Mouse (Mus musculus) forebrain, embryonic 12.5 days (tissue): Measurements from ENCODE around the gene 4931414P19Rik. TPM values are rescaled to one million over a fixed set of nuclear protein-coding genes. Genes with fewer than 3 reads are reported as not detected.
A peak's percentile ranks its signal among the peaks of the same experiment; 100 is the strongest.

ENCODE experiments used
- ATAC-seq: fragments of 200-750 bp; cut with Nextera tagmentation; 2 replicates; pipeline ENCODE4 v1.8.0; 2017; ENCODE audit warnings: moderate TSS enrichment; ENCODE audit not compliant: low FRiP score
- H3K27ac ChIP-seq: fragments of 300-500 bp; sonication (generic); 2 replicates; pipeline ENCODE4 v1.5.1; 2016; ENCODE audit warnings: mild to moderate bottlenecking
- H3K27me3 ChIP-seq: fragments of 300-500 bp; sonication (generic); 2 replicates; pipeline ENCODE4 v1.6.1; 2016; ENCODE audit warnings: mild to moderate bottlenecking
- H3K36me3 ChIP-seq: fragments of 300-500 bp; sonication (generic); replicated peaks from 2 replicates; pipeline ENCODE4 v1.6.1; 2016; ENCODE audit warnings: mild to moderate bottlenecking
- H3K4me1 ChIP-seq: fragments of 300-500 bp; sonication (generic); 2 replicates; pipeline ENCODE4 v1.6.1; 2016
- H3K4me2 ChIP-seq: fragments of 300-500 bp; sonication (generic); 2 replicates; pipeline ENCODE4 v1.6.1; 2016; ENCODE audit warnings: mild to moderate bottlenecking, moderate library complexity
- H3K4me3 ChIP-seq: fragments of 300-500 bp; sonication (generic); replicated peaks from 2 replicates; pipeline ENCODE4 v1.5.1; 2016; ENCODE audit warnings: mild to moderate bottlenecking
- H3K9ac ChIP-seq: fragments of 300-500 bp; sonication (generic); 2 replicates; pipeline ENCODE4 v1.6.1; 2016; ENCODE audit warnings: mild to moderate bottlenecking
- H3K9me3 ChIP-seq: fragments of 300-500 bp; sonication (generic); 2 replicates; pipeline ENCODE4 v1.6.1; 2016
- WGBS: fragments of 180-500 bp; shearing (Covaris S2); methylation state at CpG from one replicate; pipeline ENCODE4 v1.1.7; 2016; 5-methylcytosine and 5-hydroxymethylcytosine counted together
- polyA plus RNA-seq: library from polyadenylated mRNA; unstranded; fragments of >200 nt; fragmentation: Nextera tagmentation; extraction: Ambion mirVana; gene quantifications from 2 replicates; pipeline ENCODE4 v1.2.1, GENCODE M21; 2016

Gene 4931414P19Rik
- polyA plus RNA-seq, 1 experiment from 2014 or later: 9.0 TPM

DNA sequence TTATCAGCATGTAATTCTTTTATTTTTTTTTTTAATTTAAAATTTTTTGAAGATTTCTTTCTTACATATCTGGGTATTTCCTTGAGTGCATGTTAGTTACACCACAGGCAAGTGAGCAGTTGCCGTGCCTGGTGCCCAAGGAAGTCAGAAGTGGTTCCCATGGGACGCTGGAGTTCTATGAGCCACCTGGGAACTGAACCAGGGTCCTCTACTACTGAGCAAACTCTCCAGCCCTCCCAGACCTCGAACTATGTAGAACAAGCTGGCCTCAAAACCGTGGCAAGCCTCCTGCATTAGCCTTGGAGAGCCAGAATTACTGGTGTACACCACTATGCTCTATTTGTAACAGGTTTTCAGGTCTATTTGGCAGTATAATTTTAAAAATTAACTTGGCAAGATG, 3.2 kb downstream of the 4931414P19Rik start:
- H3K9me3 ChIP-seq: no peaks in the 10 kb centered on the region
- peaks cover 29% of the 10 kb centered on the region for H3K4me1 ChIP-seq
- peak overlapping the region; percentile 78 for H3K9ac ChIP-seq
- peak overlapping the region; percentile 92 for H3K27ac ChIP-seq
- no peaks in the 10 kb centered on the region; the same call in 1 of the 2 replicates for H3K36me3 ChIP-seq
- 49% methylated on average over 4 of the region's 4 CpGs for WGBS
- H3K27me3 ChIP-seq: no peaks in the 10 kb centered on the region
- peak overlapping the region; percentile 67 for H3K4me3 ChIP-seq
- ATAC-seq: peak; percentile 15; the same call in 1 of the 2 replicates
- H3K4me2 ChIP-seq: peak overlapping the region; percentile 55

DNA sequence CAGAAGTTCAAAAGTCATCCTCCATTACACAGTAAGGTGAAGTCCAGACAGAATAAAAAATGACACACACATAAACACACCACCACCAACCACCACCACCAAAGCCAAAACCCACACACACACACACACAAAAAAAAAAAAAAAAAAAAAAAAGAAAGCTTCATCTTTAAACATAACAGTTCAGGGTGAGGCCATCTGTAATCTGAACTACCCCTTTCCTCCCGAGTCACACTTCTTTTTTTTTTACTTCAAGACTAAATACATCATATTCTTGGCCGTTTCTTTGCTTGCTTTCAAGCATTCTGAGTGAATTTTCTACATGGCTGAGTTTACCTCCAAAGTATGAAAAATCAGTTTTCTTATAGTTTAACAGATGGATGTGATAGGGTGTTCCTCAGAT, 4.2 kb downstream of the 4931414P19Rik start:
- H3K27ac ChIP-seq: no peak overlapping the region
- peaks cover 29% of the 10 kb centered on the region for H3K4me1 ChIP-seq
- no peak overlapping the region for H3K4me2 ChIP-seq
- H3K4me3 ChIP-seq: no peak overlapping the region
- no peak overlapping the region for H3K9ac ChIP-seq
- ATAC-seq: no peak
- peaks cover 2% of the 10 kb centered on the region; the same call in 1 of the 2 replicates for H3K36me3 ChIP-seq
- no peaks in the 10 kb centered on the region for H3K27me3 ChIP-seq
- no peaks in the 10 kb centered on the region for H3K9me3 ChIP-seq
- 80% methylated on average over 2 of the region's 2 CpGs for WGBS

DNA sequence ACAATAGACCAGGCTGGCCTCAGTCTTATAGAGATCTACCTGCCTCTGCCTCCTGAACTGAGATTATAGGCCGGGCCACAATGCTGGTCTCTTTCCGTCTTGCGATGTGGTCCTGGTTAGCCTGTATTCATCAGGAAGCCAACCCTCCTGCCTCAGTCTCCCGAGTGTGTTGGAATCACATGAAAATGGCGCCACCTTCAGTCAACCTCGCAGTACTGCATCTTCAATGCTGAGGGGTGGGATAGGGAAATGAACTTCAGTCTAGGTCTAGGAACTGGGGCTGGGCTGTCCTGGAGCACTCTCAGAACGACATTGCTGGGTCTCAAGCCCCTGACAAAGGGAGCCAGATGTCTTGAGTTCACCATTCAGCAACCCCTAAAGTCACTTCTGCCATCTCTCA, 8.7 kb downstream of the 4931414P19Rik start:
- no peak for ATAC-seq
- no peak overlapping the region for H3K4me3 ChIP-seq
- H3K9ac ChIP-seq: no peak overlapping the region
- no peaks in the 10 kb centered on the region; the same call in 1 of the 2 replicates for H3K9me3 ChIP-seq
- H3K36me3 ChIP-seq: peaks cover 25% of the 10 kb centered on the region
- H3K27me3 ChIP-seq: no peaks in the 10 kb centered on the region
- WGBS: 83% methylated on average over 7 of the region's 7 CpGs
- no peak overlapping the region for H3K4me2 ChIP-seq
- no peaks in the 10 kb centered on the region for H3K4me1 ChIP-seq
- no peak overlapping the region for H3K27ac ChIP-seq

DNA sequence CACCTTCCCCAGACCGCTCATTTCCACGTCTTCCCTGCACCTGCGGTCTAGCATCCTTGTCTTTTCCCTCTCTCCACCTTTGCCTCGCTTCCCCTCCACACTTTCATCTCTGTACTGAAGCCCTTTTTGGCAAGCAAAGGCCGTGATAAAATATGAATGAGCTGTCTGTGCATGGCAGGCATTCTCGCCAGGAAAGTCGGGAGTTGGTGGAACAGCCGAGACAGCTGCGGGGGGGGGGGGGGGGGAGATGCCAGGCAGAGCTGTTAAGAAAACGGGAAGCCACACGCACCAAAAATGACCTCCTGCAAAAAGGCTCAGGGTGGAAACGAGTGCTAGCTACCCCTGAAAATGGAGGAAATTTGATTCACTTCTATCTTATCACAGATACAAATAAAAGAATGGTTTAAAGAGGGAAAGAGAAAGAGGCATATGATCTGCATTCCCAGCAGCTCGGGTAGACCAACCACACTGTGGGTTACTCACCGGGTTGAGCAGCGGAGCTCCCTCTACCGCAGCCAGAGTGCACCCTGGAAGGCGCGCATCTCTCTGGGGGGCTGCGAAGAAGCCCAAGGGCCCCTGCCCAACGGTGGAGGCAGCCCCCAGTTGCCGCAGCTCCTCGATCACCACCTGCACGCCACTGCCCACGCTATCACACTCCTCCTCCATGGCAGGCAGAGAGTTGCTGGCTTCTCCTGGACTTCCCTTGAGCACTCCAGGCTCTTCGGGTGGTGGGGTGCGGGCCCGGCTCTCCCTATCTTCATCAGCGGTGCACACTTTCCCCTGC, 11.0 kb downstream of the 4931414P19Rik start:
- H3K4me2 ChIP-seq: no peak overlapping the region
- H3K4me3 ChIP-seq: no peak overlapping the region
- WGBS: 66% methylated on average over 27 of the region's 28 CpGs
- peaks cover 27% of the 10 kb centered on the region for H3K36me3 ChIP-seq
- H3K4me1 ChIP-seq: no peaks in the 10 kb centered on the region
- no peak overlapping the region for H3K27ac ChIP-seq
- no peaks in the 10 kb centered on the region for H3K27me3 ChIP-seq
- no peaks in the 10 kb centered on the region; the same call in 1 of the 2 replicates for H3K9me3 ChIP-seq
- H3K9ac ChIP-seq: peak overlapping the region; percentile 30; the same call in 1 of the 2 replicates
- 0 out of 2 replicates have a peak, but pooled peaks have one; percentile 17 for ATAC-seq

DNA sequence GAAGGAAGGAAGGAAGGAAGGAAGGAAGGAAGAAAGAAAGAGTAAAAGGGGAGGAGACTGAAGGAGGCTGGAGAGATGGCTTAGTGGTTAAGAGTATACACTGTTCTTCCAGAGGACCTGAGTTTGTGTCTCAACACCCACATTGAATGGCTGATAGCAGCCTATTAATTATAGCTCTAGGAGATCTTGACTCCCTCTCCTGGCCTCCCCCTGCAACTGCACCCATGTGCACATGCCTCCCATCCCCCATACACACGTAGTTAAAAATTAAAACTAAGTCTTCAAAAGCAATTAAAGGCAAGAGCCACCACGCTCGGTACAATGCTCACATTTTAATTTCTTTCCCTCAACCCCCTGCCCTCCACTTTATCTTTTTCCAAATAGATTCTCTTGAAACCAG, 11.7 kb downstream of the 4931414P19Rik start:
- WGBS: 95% methylated on average over 3 of the region's 3 CpGs
- no peak overlapping the region for H3K27ac ChIP-seq
- no peaks in the 10 kb centered on the region for H3K4me1 ChIP-seq
- H3K4me3 ChIP-seq: no peak overlapping the region
- H3K4me2 ChIP-seq: no peak overlapping the region
- peaks cover 27% of the 10 kb centered on the region for H3K36me3 ChIP-seq
- no peak overlapping the region for H3K9ac ChIP-seq
- ATAC-seq: no peak
- H3K9me3 ChIP-seq: no peaks in the 10 kb centered on the region; the same call in 1 of the 2 replicates
- no peaks in the 10 kb centered on the region for H3K27me3 ChIP-seq

DNA sequence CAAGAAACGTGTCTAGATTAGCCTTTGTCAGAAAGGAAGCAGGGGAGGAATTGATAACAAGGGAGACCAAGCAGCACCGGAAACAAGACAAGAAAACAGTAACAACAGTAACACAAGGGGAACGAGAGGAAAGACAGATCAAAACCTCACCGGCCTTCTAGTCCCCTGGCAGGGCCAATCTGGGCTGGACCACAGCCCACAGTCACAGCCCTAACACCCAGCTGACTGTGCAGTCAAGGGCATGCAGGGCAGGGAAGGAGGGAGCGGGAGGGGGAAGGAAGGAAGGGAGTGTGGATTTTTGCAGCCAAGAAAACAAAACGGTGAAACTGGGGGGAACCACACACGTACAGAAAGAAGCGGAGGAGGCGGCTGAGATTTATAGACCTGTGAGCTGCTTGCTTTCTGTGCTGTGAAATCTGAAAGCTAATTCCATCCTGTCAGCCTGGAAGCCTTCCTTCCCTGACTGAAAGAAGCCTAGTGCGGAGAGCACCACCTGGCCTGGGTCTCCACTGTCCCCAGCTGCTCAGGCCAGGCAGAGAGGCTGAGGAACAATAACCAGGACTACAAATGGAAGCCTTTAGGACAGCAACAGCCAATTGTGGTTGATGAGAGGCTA, 13.4 kb downstream of the 4931414P19Rik start:
- Histone ChIP-seq H3K4me1 (no peaks in the 10 kb centered on the region), H3K36me3 (peaks cover 27% of the 10 kb centered on the region), H3K9ac (no peak overlapping the region), H3K27me3 (no peaks in the 10 kb centered on the region), H3K4me3 (no peak overlapping the region), H3K4me2 (no peak overlapping the region), H3K9me3 (no peaks in the 10 kb centered on the region; the same call in 1 of the 2 replicates), H3K27ac (no peak overlapping the region)
- WGBS: 80% methylated on average over 10 of the region's 10 CpGs
- no peak for ATAC-seq

DNA sequence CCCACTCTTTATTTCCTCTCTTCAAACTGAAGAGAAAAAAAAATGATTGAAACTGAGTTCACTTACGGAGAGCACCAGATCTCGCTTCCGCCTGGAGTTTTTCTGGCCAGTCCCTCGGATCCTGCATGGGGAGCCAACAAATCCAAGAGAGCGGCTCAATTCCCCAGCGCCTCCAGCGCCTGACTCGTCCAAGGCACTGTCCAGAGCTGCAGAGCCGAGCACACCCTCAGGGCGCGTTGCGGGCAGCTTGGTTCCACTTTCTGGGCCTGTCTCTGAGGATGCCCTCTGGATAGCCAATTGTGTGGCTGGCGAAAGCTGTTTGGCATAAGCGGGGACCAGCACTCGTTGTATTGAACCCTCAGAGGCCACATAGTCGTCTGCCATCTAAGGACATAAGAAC, 14.7 kb downstream of the 4931414P19Rik start:
- Histone ChIP-seq H3K36me3 (peaks cover 25% of the 10 kb centered on the region), H3K9me3 (no peaks in the 10 kb centered on the region; the same call in 1 of the 2 replicates), H3K4me3 (no peak overlapping the region), H3K9ac (no peak overlapping the region), H3K4me1 (no peaks in the 10 kb centered on the region), H3K27ac (no peak overlapping the region), H3K27me3 (no peaks in the 10 kb centered on the region), H3K4me2 (no peak overlapping the region)
- ATAC-seq: no peak
- 91% methylated on average over 16 of the region's 16 CpGs for WGBS

DNA sequence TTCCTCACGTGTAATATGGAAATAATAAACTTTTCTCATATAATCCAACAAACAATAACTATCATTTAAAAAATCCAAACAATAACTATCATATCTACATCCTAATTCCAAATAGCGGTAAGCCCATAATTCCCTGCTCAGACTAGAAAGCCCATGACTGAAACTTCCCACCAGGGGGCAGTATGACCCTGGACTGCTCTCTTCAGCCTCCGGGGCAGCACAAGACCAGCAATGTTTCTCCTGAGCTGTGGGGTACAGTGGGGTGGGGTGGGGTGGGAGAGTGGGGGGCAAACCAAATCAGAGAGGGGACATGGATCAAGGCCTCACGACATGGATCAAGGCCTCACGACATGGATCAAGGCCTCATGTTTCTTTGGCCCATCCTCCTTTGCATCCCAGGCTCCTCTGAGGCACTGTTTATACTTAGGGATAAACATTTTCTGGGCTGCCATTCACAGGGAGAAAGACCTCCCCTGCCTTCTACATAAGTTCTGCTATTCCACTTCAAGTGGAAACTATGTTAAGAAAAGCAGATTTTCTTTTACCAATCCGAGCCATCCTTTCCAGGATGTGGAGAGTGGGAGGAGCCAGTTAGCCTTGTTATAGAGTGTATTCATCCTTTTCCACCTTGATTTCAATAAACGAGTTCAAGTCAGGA, 22.0 kb downstream of the 4931414P19Rik start:
- Histone ChIP-seq H3K27ac (no peak overlapping the region), H3K9ac (no peak overlapping the region), H3K4me3 (no peak overlapping the region), H3K36me3 (peaks cover 21% of the 10 kb centered on the region; the same call in 1 of the 2 replicates), H3K9me3 (no peaks in the 10 kb centered on the region), H3K4me1 (no peaks in the 10 kb centered on the region), H3K4me2 (no peak overlapping the region), H3K27me3 (no peaks in the 10 kb centered on the region)
- 46% methylated on average over 7 of the region's 7 CpGs for WGBS
- peak; percentile 63; the same call in 1 of the 2 replicates for ATAC-seq

DNA sequence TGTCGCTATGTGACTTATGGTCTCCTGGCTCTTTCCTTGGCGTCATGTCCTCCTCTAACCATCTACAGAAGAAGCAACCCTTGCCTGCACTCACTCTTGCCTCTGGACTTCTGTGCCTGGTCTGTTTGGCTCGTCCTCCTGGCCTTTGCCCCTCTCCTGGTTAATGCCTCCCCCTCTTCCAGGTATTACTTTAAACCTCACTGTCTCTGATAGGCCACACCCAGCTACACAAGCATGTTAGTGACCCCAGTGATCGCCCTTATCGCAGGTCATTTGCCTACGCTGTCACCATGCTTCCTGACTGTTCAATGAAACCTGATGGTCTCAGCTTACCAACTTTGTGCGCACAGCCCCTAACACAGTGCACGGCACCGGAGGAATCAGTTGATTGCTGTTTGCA, 23.3 kb downstream of the 4931414P19Rik start:
- H3K4me1 ChIP-seq: peaks cover 10% of the 10 kb centered on the region
- no peak overlapping the region for H3K27ac ChIP-seq
- H3K9ac ChIP-seq: no peak overlapping the region
- no peaks in the 10 kb centered on the region for H3K9me3 ChIP-seq
- H3K36me3 ChIP-seq: peaks cover 21% of the 10 kb centered on the region; the same call in 1 of the 2 replicates
- WGBS: 91% methylated on average over 9 of the region's 9 CpGs
- no peak overlapping the region for H3K4me3 ChIP-seq
- H3K27me3 ChIP-seq: no peaks in the 10 kb centered on the region
- ATAC-seq: no peak
- no peak overlapping the region for H3K4me2 ChIP-seq

DNA sequence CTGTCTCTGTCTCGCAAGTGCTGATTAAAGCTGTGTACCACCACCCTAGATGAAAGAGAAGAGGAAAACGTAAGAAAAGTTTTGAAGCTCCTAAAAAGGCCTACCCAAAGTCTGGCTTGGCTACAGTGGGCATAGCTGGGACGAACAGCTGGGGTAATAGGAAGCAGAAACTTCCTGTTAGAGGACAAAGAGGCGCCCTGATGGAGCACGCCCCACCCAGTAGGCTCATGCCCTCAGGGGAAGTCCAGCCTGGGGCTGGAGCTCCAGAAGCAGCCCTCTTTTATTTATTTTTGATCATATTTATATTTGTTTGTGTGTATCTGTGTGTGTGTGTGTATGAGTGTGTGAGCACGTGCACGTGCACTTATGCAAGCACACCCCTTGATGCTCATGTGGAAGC, 26.2 kb downstream of the 4931414P19Rik start:
- Histone ChIP-seq H3K9me3 (no peaks in the 10 kb centered on the region), H3K9ac (no peak overlapping the region), H3K4me2 (no peak overlapping the region), H3K4me1 (peaks cover 36% of the 10 kb centered on the region), H3K27me3 (peaks cover 11% of the 10 kb centered on the region; the same call in 1 of the 2 replicates), H3K4me3 (no peak overlapping the region), H3K36me3 (peaks cover 12% of the 10 kb centered on the region; the same call in 1 of the 2 replicates), H3K27ac (no peak overlapping the region)
- no peak for ATAC-seq
- 91% methylated on average over 7 of the region's 7 CpGs for WGBS

DNA sequence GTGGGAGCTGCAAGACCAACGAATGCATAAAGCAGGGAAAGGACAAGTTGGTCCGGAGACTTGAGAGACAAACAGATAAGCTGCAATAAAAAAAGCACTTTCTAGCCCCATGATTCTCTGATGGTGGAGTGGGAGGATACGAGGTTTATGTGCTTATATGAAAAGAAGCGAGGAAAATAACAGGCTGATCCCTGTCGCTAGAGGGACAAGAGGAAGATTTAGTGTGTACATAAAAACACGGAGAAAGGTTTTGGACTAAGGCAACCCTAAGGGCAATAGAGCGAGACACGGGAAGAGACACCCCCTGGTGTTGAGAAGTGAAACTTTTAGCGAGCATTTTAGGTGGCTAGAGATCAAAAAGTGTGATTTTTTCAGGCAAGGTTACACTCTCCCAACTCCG, 27.7 kb downstream of the 4931414P19Rik start:
- H3K9ac ChIP-seq: peak overlapping the region; percentile 95
- H3K36me3 ChIP-seq: peaks cover 3% of the 10 kb centered on the region; the same call in 1 of the 2 replicates
- peaks cover 52% of the 10 kb centered on the region for H3K4me1 ChIP-seq
- peak; percentile 21; the same call in 1 of the 2 replicates for ATAC-seq
- WGBS: 2% methylated on average over 10 of the region's 10 CpGs
- H3K4me2 ChIP-seq: peak overlapping the region; percentile 82
- H3K27ac ChIP-seq: peak overlapping the region; percentile 86
- H3K4me3 ChIP-seq: peak overlapping the region; percentile 82
- H3K27me3 ChIP-seq: peaks cover 11% of the 10 kb centered on the region; the same call in 1 of the 2 replicates
- no peaks in the 10 kb centered on the region for H3K9me3 ChIP-seq
